Mouse (Mus musculus): ENCODE measurements around the gene Specc1l. TPM values are rescaled to one million over a fixed set of nuclear protein-coding genes. Genes with fewer than 3 reads are reported as not detected.

The Specc1l gene
- total and polyA plus RNA-seq, 2 experiments from 2014 or later, result 23.6 to 37.5 TPM

- WGBS, result 93% methylated on average over 4 of the region's 4 CpGs
- peaks cover 24% of the 10 kb centered on the region for H3K36me3 ChIP-seq (ENCODE audit: insufficient read depth, low read length)
- DNase-seq (ENCODE audit: low spot score), result no peak
Observed at GRCm38 (mm10) chr10:75273020-75273419, 61.1 kb downstream of the Specc1l start.

GRCm38 (mm10) chr10:75276427-75277013, 64.6 kb downstream of the Specc1l start:
- no peaks in the 10 kb centered on the region for H3K4me1 ChIP-seq (ENCODE audit: insufficient read depth, low read length)
- no peak for ATAC-seq (ENCODE audit: low FRiP score)
- no peak for DNase-seq (ENCODE audit: low spot score)
- WGBS, result 89% methylated on average over 12 of the region's 12 CpGs
- TF ChIP-seq CTCF (IDR thresholded peaks at IDR 0.05), result no peak
- no peaks in the 10 kb centered on the region for H3K27me3 ChIP-seq (ENCODE audit: insufficient read depth, low read length)
- H3K36me3 ChIP-seq (ENCODE audit: insufficient read depth, low read length), result peaks cover 27% of the 10 kb centered on the region
- H3K9ac ChIP-seq (replicated peaks; ENCODE audit: low read length, poor library complexity, severe bottlenecking), result no peak overlapping the region
- H3K4me2 ChIP-seq (ENCODE audit: low read depth, low read length, poor library complexity, severe bottlenecking), result no peak overlapping the region
- H3K4me3 ChIP-seq (ENCODE audit: low read depth, low read length), result no peak overlapping the region
- no peak overlapping the region for H3K27ac ChIP-seq (ENCODE audit: low read depth, low read length)
- H3K9me3 ChIP-seq (ENCODE audit: low read length), result no peaks in the 10 kb centered on the region

More at GRCm38 (mm10) chr10:75273020-75273419, 61.1 kb downstream of the Specc1l start:
- Histone ChIP-seq H3K27ac (ENCODE audit: low read depth, low read length) (no peak overlapping the region), H3K27me3 (ENCODE audit: insufficient read depth, low read length) (no peaks in the 10 kb centered on the region), H3K4me3 (ENCODE audit: low read depth, low read length) (no peak overlapping the region), H3K4me2 (ENCODE audit: low read depth, low read length, poor library complexity, severe bottlenecking) (no peak overlapping the region), H3K9ac (replicated peaks; ENCODE audit: low read length, poor library complexity, severe bottlenecking) (no peak overlapping the region), H3K9me3 (ENCODE audit: low read length) (no peaks in the 10 kb centered on the region), H3K4me1 (ENCODE audit: insufficient read depth, low read length) (no peaks in the 10 kb centered on the region)
- no peak for ATAC-seq (ENCODE audit: low FRiP score)
- TF ChIP-seq CTCF (IDR thresholded peaks at IDR 0.05), result no peak

- Histone ChIP-seq H3K4me3 (ENCODE audit: low read depth, low read length) (no peak overlapping the region), H3K27me3 (ENCODE audit: insufficient read depth, low read length) (no peaks in the 10 kb centered on the region), H3K4me2 (ENCODE audit: low read depth, low read length, poor library complexity, severe bottlenecking) (no peak overlapping the region), H3K4me1 (ENCODE audit: insufficient read depth, low read length) (no peaks in the 10 kb centered on the region), H3K27ac (ENCODE audit: low read depth, low read length) (no peak overlapping the region), H3K9ac (replicated peaks; ENCODE audit: low read length, poor library complexity, severe bottlenecking) (no peak overlapping the region), H3K9me3 (ENCODE audit: low read length) (no peaks in the 10 kb centered on the region), H3K36me3 (ENCODE audit: insufficient read depth, low read length) (peaks cover 27% of the 10 kb centered on the region)
- WGBS, result 73% methylated on average over 1 of the region's 1 CpGs
- TF ChIP-seq CTCF (IDR thresholded peaks at IDR 0.05), result peak; percentile 82
- DNase-seq (ENCODE audit: low spot score) (peak; percentile 33), ATAC-seq (ENCODE audit: low FRiP score) (no peak)
Observed at GRCm38 (mm10) chr10:75277501-75277900, 65.6 kb downstream of the Specc1l start.

- DNase-seq (ENCODE audit: low spot score) (no peak), ATAC-seq (ENCODE audit: low FRiP score) (no peak)
- Histone ChIP-seq H3K4me3 (ENCODE audit: low read depth, low read length) (no peak overlapping the region), H3K4me2 (ENCODE audit: low read depth, low read length, poor library complexity, severe bottlenecking) (no peak overlapping the region), H3K36me3 (ENCODE audit: insufficient read depth, low read length) (peaks cover 11% of the 10 kb centered on the region), H3K9me3 (ENCODE audit: low read length) (no peaks in the 10 kb centered on the region), H3K9ac (replicated peaks; ENCODE audit: low read length, poor library complexity, severe bottlenecking) (no peak overlapping the region), H3K4me1 (ENCODE audit: insufficient read depth, low read length) (no peaks in the 10 kb centered on the region), H3K27me3 (ENCODE audit: insufficient read depth, low read length) (no peaks in the 10 kb centered on the region), H3K27ac (ENCODE audit: low read depth, low read length) (no peak overlapping the region)
- 84% methylated on average over 5 of the region's 5 CpGs for WGBS
- no peak for TF ChIP-seq CTCF (IDR thresholded peaks at IDR 0.05)
Observed at GRCm38 (mm10) chr10:75282648-75283047, 70.8 kb downstream of the Specc1l start.

DNA sequence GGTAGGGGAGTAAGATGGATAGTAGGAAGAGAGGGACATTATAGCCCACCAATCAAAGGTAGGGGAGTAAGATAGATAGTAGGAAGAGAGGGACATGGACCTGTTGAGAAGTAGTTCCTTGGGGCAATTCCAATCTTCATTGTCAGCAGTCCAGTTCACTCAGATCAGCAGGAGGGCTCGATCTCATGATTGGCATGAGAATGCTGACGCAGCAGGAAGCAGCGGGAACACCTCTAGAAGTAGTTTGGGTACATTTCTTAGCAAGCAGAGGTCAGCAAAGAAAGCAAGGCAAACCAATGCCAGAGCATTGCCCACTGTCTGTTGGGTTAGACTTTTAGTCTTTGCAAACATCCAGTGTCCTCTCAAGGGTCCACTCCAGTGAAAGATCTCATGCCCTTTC, 71.9 kb downstream of the Specc1l start:
- 90% methylated on average over 3 of the region's 3 CpGs for WGBS
- Histone ChIP-seq H3K27ac (ENCODE audit: low read depth, low read length) (no peak overlapping the region), H3K4me2 (ENCODE audit: low read depth, low read length, poor library complexity, severe bottlenecking) (no peak overlapping the region), H3K9ac (replicated peaks; ENCODE audit: low read length, poor library complexity, severe bottlenecking) (no peak overlapping the region), H3K27me3 (ENCODE audit: insufficient read depth, low read length) (no peaks in the 10 kb centered on the region), H3K36me3 (ENCODE audit: insufficient read depth, low read length) (peaks cover 15% of the 10 kb centered on the region), H3K4me3 (ENCODE audit: low read depth, low read length) (no peak overlapping the region), H3K4me1 (ENCODE audit: insufficient read depth, low read length) (no peaks in the 10 kb centered on the region), H3K9me3 (ENCODE audit: low read length) (no peaks in the 10 kb centered on the region)
- no peak for TF ChIP-seq CTCF (IDR thresholded peaks at IDR 0.05)
- ATAC-seq (ENCODE audit: low FRiP score) (no peak), DNase-seq (ENCODE audit: low spot score) (no peak)

- Histone ChIP-seq H3K27me3 (ENCODE audit: insufficient read depth, low read length) (no peaks in the 10 kb centered on the region), H3K9ac (replicated peaks; ENCODE audit: low read length, poor library complexity, severe bottlenecking) (no peak overlapping the region), H3K4me1 (ENCODE audit: insufficient read depth, low read length) (no peaks in the 10 kb centered on the region), H3K4me2 (ENCODE audit: low read depth, low read length, poor library complexity, severe bottlenecking) (no peak overlapping the region), H3K4me3 (ENCODE audit: low read depth, low read length) (no peak overlapping the region), H3K9me3 (ENCODE audit: low read length) (no peaks in the 10 kb centered on the region), H3K36me3 (ENCODE audit: insufficient read depth, low read length) (peaks cover 5% of the 10 kb centered on the region), H3K27ac (ENCODE audit: low read depth, low read length) (no peak overlapping the region)
- TF ChIP-seq CTCF (IDR thresholded peaks at IDR 0.05), result no peak
- ATAC-seq (ENCODE audit: low FRiP score) (no peak), DNase-seq (ENCODE audit: low spot score) (no peak)
- WGBS, result 80% methylated on average over 7 of the region's 7 CpGs
Observed at GRCm38 (mm10) chr10:75288579-75288978, 76.7 kb downstream of the Specc1l start.
